Mouse (Mus musculus): ENCODE results near the gene Sfn. TPM values are rescaled to one million over a fixed set of nuclear protein-coding genes. Genes with fewer than 3 reads are reported as not detected.
"Not testable (repeated sequence)": the region's sequence is repeated elsewhere in the genome, so short reads cannot be mapped to it uniquely, and the experiment has no call there.

Sfn gene
- total RNA-seq (2021): 1 to 10 TPM; 2.7 to 3.2 TPM
- long read RNA-seq: 0 reads

DNA sequence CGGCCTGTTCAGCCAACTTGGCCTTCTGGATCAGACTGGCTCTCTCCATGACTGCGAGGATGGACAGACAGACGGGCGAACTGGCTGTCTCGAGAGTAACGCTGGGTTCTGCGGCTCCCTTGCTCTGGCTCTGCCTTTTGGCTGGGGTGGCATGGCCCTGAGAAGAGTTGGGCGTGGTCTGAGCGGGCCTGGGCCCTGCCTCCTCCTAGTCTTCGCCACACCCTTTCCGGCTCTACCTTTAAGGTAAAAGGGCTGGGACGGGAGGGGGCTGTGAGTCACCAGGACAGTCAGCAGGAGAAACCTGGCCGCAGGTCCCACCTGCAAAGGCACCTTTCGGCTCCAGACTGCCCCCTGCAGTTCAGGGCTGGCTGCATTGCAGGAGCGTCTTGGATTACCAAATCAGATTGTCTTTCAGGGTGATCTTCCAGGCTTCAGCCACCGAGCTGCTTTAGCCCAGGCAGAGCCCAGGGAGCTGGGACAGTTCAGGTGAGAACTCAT, at the start of gene Sfn:
TSS of gene Sfn (minus strand) at position 448 of the 498 bp plus-strand sequence.
- DNase-seq (ENCODE audit: low spot score in 2 of 2): peak in 1 of 2 experiments; percentile 14

DNA sequence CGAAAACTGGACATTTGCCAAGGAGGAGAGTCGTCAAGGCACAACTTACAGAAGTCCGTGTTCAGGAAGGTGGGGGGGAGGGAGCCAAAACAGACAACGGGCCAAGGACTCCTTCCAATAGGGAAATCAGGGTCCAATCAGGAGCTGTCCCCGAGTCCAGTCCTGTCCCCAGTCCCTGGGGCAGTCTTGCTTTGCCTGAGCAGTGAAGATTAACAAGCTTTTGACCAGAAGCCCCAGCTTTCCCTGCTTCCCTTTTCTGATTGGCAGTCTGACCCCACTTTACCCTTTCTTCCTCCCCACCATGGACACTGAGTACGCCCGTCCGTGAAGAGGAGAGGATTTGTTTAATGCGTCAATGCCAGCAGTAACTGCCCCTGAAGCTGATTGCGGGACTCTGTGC, 49.5 kb upstream of the Sfn start:
- DNase-seq (ENCODE audit: low spot score in 2 of 2): no peak

DNA sequence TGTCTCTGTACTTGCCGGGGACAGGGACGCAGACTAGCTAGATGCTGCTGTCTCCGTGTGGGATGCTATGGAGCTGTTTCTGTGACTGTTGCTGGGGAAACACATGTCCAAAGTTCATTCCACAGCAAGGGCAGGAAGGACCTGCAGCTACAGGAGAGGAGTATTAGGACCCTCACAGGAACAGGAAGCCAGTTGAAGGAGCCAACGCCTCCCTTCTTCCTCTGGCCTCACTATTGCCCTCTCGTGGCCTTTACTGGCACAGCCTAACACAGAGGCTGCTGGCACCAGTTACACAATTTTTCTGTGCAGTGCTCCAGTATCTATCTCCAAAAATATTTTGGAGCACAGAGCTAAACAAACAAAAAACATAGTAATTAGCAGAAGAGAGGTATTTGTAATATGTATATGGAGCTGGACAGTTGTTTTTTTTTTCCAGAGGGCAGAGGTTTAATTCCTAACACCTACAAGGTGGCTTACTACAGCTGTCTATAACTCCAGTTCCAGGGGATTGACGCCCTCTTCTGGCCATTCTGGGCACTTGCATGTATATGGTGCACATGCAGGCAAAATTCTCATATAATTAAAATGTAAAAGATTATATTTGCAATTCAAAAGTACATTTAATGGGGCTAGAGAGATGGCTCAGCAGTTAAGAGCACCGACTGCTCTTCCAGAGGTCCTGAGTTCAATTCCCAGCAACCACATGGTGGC, 48.2 kb upstream of the Sfn start, which contains the start of gene Zdhhc18:
TSS of gene Zdhhc18 (minus strand) at position 166 of the 711 bp plus-strand sequence.
- peak; percentile 76 to 87 for DNase-seq (ENCODE audit: low spot score in 2 of 2)

DNA sequence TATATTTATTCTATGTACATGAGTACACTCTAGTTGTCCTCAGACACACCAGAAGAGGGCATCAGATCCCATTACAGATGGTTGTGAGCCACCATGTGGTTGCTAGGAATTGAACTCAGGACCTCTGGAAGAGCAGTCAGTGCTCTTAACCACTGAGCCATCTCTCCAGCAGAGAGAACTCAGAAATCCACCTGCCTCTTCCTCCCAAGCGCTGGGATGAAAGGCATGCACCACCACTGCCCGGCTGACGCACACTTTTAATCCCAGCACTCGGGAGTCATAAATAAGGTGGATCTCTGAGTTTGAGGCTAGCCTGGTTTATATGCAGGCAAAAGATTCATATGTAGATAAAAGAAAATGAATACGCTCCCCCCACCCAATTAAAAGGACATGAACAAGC, 47.5 kb upstream of the Sfn start:
- DNase-seq (ENCODE audit: low spot score in 2 of 2): not testable (repeated sequence)

DNA sequence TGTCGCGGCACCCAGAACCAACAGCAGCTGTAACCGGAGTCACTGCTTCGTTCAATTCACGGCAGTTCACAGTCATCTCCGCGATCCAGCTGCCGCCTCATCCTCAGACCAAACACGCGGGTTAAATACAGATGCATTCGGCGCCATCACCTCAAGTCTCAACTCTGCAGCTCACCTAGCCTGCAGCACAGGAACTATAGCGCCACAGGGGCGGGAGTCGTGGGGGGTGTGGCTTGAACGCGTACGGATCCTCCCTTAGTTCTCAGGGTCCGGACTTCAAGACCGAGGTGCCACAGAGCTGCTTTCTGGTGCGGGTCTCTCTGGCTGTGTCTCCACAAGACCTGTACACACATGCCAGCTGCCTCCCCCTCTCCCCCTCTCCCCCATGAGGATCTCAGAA, 43.7 kb upstream of the Sfn start:
- DNase-seq (ENCODE audit: low spot score in 2 of 2): no peak

DNA sequence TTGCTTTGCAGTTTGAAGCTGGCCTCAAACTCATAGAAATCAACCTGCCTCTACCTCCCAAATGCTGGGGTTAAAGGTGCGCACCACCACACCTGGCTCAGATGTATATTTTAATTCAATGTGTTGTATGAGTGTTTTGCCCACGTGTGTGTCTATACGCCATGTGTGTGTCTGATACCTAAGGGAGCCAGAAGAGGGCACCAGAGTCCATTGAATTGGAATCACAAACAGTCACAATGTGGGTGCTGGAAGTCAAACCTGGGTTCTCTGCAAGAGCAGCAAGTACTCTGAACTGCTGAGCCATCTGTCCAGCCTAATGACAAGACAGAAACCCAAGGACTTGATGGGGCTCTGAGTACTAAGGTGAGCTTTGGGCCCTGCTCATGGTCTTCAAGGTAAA, 43.2 kb upstream of the Sfn start:
- DNase-seq (ENCODE audit: low spot score in 2 of 2): no peak

DNA sequence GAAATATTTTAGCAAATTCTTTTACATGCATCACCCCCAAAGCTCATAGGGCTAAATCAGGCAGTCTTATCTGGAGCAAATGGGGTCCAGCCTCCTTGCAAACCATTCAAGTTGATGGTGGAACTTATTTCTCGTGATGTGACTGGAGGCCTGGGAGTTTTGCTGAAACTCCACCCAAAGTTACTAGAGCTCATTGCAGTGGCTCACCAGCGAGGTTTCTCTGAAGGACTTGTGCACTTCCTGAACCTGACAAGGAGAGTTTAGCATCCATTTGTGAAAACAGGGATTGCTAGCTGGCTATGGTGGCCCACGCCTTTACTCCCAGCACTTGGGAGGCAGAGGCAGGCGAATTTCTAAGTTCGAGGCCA, 32.1 kb upstream of the Sfn start:
- DNase-seq (ENCODE audit: low spot score in 2 of 2): no peak

DNA sequence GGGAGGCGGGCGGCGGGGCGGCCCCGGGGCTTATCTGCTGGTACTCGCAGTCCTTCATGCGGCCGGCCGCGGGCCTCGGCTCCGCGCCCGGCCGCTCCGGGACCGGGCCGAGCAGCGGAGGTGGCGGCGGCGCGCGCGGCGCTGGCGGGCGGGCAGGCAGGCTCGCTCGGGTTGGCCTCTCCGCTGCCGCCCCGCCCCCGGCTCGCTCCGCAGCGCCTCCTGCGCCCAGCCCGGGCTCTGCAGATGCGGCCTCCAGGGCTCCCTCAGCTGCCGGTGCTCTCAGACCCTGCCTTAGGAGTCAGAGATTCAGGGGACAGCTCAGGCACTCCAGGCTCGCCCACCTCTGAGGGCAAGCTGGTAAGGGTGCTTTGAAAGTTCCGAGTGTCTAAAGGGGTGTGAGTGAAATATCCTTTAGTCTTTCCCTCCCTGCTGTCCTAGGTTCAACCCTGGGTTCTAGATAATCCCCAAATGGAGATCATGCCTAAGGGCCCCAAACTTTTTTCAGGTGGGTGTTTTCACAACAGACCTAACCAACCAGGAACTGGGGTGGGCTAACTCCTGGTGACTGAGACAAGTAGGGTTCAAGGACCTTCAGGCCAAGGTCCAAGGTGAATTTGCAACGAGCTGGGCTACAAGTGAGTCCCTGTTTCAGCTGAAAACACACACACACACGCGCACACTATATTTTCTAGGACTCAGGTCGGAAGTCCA, 31.5 kb upstream of the Sfn start:
- DNase-seq (ENCODE audit: low spot score in 2 of 2): peak; percentile 78 to 90

DNA sequence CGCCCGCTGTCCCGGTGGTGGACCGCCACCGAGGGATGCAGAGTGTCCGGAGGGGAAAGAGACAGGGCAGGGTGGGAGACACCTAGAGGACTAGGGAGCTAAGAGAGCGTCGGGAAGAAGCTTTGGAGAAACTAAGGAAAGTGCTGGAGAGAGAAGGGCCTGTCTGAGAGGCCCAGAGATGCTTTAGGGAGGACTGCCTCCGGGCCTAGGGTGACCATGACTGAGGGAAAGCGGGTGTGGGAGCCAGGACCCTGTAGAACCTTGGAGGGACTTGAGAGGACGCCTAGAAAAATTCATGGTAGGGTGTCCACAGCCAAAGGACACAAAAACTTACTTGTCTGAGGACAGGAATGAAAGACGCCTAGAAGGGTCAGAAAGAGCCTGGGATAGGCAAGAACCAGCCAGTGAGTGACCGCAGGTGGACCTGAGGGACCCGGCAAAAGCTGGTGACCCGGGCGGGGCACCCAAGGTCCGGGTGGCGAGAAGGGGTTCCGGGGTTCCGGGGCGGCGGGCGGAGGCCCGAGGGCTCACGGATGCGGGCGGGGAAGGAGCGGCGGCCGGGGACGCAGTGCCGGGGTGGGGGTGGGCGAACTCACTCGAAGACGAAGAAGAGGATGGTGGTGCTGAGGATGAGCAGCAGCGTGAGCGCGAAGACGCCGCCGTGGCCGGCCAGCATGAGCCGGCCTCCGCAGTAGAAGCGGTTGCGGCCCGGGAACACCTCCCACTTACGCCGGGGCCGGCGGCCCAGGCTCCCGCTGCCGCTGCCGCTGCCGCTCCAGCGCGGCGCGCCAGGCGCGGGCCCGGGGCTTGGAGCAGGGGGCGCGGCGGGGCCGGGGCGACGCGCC, 30.7 kb upstream of the Sfn start:
- no peak for DNase-seq (ENCODE audit: low spot score in 2 of 2)

DNA sequence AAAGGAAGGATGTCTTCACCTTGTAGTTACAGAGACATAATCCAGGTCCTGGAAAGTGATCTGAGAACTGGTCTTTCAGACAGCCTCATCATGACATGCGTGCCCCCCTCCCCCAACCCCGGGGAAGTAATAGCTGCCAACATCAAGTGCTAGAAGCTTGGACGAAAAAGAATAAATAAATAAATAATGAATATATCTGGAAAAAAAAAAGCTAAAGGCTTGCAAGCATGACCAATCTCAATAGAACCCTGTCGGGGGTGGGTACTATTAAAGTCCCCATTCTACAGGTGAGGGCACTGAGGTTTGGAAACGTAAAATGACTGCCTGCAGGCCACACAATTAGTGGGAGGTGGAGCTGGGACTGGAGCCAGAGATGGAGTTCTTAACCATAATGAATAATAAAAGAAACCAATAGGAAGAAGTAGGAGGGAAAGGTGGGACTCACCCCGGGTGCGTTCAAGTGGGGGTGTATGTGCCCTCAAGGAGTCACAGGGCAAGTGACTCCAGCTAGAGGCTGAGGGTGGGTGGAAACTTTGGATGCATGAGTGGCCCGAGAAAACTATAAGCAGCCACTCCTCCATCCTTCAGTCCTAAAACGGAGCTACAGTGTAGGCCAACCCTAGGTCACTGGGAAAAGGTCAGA, 29.9 kb upstream of the Sfn start:
- no peak for DNase-seq (ENCODE audit: low spot score in 2 of 2)

DNA sequence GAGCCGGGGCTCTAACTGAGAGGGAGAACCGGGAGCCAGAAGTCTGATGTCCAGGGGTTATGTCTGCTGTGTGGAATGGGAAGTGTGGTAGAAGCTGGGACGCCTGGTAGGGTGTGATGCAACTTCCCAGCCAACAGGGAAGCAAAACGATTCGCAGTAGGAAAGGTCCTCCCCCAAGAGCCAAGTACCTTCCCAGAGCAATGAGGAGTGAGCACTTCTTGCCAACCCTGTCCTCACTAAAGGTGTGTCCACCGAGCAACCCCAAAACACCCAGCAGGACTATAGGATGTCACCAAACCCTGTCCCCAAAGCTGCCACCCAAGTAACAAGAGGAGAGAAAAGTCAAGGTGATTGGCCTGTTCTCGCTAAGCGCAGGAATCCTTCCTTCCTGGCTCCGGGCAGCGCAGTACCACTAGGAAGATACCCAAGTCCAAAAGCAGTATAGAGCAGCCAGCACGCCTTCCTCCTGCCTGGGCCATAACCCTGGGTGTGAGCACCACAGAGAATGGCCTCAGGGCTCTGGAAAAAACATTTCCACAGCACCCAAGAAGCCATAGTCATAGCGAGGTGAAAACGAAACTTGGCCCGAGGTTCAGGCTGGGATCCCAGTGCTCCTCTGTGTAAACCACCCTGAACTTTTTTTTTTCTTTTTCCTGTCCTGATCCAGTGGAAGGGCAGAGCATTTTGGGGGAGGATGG, 29.3 kb upstream of the Sfn start:
- DNase-seq (ENCODE audit: low spot score in 2 of 2): no peak

DNA sequence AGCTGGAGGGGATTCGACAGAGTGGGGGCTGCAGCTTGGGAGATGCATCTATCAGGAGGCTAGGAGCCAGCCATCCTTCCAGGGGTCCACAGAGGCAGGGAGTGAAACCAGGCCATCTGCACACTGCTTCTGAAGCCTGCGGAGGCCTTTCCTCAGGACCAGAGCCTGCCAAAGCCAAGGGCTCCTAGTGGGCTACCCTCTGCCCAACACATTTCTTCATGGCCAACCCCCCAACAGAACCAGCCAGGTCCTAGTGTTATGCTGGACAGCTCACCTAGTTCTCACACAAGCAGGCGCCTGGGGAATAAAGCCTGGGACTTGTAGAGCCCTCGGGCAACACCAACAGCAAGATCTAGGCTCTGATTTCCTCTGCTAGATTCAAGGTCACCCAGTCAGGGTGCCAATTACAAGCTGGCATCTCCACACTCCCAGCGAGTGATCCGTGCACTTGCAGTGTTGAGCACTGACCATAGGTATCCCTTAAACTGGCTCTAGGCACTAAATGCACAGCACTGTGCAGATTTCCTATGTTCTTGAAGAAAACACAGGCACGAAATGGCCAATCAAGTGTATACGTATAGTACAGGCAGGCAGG, 28.5 kb upstream of the Sfn start:
- DNase-seq (ENCODE audit: low spot score in 2 of 2): no peak

DNA sequence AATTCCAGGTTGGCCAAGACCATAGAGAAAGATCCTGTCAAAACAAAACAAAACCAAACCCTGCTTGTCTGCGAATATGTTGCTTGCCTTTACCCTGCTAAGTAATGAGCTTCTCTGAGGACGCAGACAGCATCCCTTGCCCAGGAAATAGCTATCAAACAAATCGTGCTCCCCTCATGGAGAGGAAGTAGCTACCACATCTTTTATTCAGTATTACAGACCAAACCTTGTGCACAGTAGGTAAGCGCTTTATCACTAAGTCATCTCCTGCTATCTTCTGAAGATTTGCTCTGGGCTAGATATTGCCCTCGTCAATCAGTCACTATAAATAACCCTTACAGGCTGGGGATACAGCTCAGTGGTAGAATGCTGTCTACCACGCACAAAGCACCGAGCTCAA, 27.2 kb upstream of the Sfn start:
- DNase-seq (ENCODE audit: low spot score in 2 of 2): no peak

DNA sequence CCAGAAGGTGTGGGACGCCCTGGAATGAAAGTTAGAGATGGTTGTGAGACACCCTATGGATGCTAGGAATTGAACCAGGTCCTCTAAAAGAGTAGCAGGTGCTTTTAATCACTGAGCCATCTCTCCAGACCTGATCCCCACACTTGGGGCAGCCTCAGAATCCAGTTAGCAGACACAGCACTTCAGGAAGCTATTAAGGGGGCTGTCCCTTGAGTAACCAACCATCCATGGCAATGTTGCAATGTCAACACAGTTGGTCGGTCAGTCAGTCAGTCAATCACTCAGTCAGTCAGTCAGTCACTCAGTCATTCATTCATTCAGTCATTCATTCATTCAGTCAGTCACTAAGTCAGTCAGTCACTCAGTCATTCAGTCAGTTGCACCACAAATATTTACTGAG, 26.5 kb upstream of the Sfn start:
- no peak for DNase-seq (ENCODE audit: low spot score in 2 of 2)

DNA sequence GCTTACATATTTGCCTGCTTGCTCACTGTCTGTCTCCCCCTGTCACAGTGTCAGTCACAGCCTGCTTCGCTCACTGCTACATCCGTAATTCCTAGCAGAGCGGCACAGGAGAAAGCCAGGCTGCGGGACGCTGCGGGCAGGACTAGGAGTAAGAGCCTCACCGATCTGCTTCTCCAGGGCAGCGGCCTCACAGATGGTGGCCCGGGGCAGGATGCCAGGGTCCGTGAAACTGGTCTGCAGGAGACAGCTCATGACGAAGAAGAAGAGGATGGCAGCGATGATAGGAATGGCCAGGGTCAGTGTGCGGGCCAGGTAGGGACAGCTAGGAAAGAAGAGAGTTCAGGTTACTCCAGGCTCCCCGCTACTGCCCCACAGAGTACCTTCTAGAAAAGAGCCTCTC, 25.1 kb upstream of the Sfn start:
- DNase-seq (ENCODE audit: low spot score in 2 of 2): peak in 1 of 2 experiments; percentile 12

DNA sequence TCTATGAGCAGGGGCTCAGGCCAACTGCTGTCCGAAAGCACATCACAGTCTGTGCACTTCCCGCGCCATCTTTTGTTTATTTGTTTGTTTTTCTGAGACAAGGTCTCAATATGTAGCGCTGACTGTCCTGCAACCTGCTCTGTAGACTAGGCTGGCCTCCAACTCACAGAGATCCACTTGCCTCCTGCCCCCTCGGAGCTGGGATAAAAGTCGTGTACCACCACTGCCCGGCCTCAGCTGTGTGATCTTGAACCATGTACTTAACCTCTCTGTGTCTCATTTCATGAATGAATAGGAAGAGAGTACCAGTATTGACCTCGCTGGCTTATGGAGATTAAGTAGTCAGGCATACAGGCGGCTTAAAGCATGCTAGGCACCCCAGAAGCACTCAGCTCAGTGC, 24.7 kb upstream of the Sfn start:
- no peak for DNase-seq (ENCODE audit: low spot score in 2 of 2)

DNA sequence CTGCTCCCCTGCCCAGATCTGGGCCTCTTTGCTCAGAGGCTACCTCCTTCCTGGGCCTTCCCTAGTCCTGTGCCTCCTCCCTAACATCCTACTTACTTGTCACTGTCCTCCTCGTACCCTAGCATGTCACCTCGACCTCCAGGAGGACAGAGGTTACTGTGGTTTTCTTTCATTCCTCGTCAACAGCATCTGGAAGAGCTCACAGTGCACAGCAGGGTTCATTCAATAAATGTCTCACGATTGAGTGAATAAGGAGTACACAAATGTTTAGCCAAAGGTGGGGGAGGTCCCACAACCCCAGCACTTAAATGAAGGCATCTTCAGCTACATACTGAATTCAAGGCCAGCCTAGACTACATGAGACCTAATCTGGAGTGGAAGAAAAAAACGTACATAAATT, 24.3 kb upstream of the Sfn start:
- no peak for DNase-seq (ENCODE audit: low spot score in 2 of 2)

DNA sequence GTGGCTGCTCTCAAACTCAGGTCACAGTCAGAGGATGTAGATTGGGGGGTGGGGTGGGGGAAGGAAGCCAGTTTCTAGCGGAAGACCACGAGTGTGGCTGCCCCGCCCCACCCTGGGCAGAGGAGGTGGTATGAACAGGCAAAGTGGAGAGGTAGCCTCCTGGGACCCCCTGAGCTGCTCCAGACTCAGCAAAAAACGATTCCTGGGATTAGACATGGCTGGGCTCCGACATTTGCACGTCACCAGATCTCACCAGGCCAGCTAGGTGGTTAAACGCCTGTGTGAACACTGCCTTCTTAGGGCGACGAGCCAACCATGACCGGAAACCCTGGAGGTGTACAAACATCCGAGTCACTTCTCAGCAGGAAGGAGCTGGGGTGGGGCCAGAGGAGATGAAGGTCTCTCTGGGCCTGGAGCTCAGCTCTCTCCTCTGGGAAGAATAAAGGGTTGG, 23.7 kb upstream of the Sfn start:
- no peak for DNase-seq (ENCODE audit: low spot score in 2 of 2)

DNA sequence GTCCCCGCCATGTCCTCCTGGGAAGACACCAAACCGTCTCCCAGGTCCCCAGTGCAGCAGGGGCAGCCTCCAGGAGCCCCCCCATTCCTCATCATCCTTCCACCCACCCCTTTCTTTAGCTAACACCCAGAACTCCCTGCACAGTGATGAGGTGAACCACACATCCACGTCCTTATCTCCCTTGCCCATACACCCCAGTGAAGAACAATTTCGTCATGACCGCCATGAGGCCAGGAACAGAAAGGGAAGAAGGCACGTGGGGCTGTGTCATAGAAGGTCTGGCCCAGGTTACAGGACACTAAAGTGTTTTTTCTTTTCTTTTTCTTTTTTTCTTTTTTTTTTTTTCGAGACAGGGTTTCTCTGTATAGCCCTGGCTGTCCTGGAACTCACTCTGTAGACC, 22.9 kb upstream of the Sfn start:
- no peak for DNase-seq (ENCODE audit: low spot score in 2 of 2)

DNA sequence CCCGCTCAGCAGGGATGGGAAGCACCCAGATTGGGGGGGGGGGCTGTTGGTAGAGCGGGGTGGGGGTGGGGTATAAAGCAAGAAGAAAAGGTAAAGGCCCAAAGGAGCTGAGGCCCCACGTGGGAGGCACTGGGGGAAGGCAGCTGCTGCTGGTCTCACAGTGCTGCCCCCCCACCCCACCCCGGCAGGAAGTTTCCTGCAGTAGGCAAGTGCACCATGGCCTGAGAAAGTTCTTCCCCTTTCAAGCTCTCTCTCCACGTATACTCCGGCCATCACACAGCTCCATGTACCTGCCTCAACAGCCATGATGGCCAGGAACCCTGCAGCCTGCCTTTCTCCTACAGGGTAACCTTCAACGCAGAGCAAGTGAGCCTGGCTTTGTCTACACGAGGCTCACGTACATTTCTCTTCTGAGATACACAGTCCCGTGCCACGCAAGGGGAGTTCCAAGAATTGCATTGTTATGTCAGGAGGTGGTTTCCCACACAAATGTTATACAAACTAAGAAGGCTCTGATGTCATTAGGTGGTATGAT, 20.3 kb upstream of the Sfn start:
- no peak for DNase-seq (ENCODE audit: low spot score in 2 of 2)
